Mouse (Mus musculus) MEL (cell line): ENCODE results near the gene Sigmar1.
"Not testable (repeated sequence)": the region's sequence is repeated elsewhere in the genome, so short reads cannot be mapped to it uniquely, and the experiment has no call there.

Experiments used
- CTCF ChIP-seq, 3 experiments: IDR thresholded peaks in 2 of 3; conservative IDR thresholded peaks in 1 of 3; 2 replicates each; pipeline ENCODE4 v1.5.1; 2011 to 2012; ENCODE audit warnings: low read length in 3 of 3, low read depth in 2 of 3, mild to moderate bottlenecking in 2 of 3, improper control_type of control experiment in 1 of 3, inconsistent platforms in 1 of 3, mixed read lengths in 1 of 3, moderate library complexity in 1 of 3; ENCODE audit not compliant: control insufficient read depth in 1 of 3, insufficient read depth in 1 of 3, poor library complexity in 1 of 3, severe bottlenecking in 1 of 3
- EP300 ChIP-seq, 2 experiments: IDR thresholded peaks; 2 replicates each; pipeline ENCODE4 v1.6.1; 2011; ENCODE audit warnings: improper control_type of control experiment in 2 of 2, low read length in 2 of 2, low read depth in 1 of 2, mild to moderate bottlenecking in 1 of 2
- GABPA ChIP-seq: IDR thresholded peaks from 2 replicates; pipeline ENCODE4 v1.6.1; 2012; ENCODE audit warnings: low read depth, mild to moderate bottlenecking, inconsistent platforms, low read length, improper control_type of control experiment, moderate library complexity
- MAX ChIP-seq: IDR thresholded peaks from 2 replicates; pipeline ENCODE4 v1.6.1; 2011; ENCODE audit warnings: low read length, improper control_type of control experiment
- MEF2A ChIP-seq: IDR thresholded peaks from 2 replicates; pipeline ENCODE4 v1.6.1; 2014; ENCODE audit warnings: low read depth, mild to moderate bottlenecking, inconsistent platforms, low read length, improper control_type of control experiment; ENCODE audit not compliant: poor library complexity, insufficient replicate concordance, severe bottlenecking; ENCODE audit errors: extremely low read depth
- POLR2A ChIP-seq, 2 experiments: IDR thresholded peaks; 2 replicates each; pipeline ENCODE4 v1.6.1; 2011 to 2012; ENCODE audit warnings: low read length in 2 of 2, mild to moderate bottlenecking in 2 of 2, control low read depth in 1 of 2, improper control_type of control experiment in 1 of 2, low read depth in 1 of 2, moderate library complexity in 1 of 2; ENCODE audit not compliant: control insufficient read depth in 1 of 2, insufficient read depth in 1 of 2, poor library complexity in 1 of 2
- TCF12 ChIP-seq: IDR thresholded peaks from 2 replicates; pipeline ENCODE4 v1.6.1; 2014; ENCODE audit warnings: low read depth, mild to moderate bottlenecking, inconsistent platforms, low read length, improper control_type of control experiment, moderate library complexity

DNA sequence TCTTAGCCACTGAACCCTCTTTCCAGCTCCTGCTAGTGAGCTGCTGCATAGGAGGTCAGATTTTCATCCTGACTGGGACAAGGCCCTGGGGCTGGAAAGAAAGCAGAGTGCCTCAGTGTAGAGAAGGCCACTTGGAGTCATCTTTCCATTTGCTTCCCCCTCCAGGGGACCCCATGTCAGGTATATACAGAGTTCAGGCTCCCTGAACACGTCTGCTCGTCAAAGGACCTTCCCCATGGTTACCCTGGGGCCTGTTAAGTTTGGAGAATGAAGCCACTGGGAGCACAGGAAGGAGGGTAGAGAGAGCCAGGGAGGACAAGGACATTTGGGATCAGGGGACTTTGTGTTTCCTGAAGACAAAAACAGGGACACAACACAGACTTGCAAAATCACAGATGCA lies 53.7 kb downstream of the Sigmar1 start:
- TF ChIP-seq CTCF (IDR thresholded peaks at IDR 0.05 in 2 of 3, conservative IDR thresholded peaks at IDR 0.05 in 1 of 3; ENCODE audit: control insufficient read depth in 1 of 3, insufficient read depth in 1 of 3, low read depth in 2 of 3, low read length in 3 of 3, poor library complexity in 1 of 3, severe bottlenecking in 1 of 3); POLR2A (IDR thresholded peaks at IDR 0.05; ENCODE audit: control insufficient read depth in 1 of 2, insufficient read depth in 1 of 2, low read depth in 1 of 2, low read length in 2 of 2, poor library complexity in 1 of 2); GABPA; EP300 (IDR thresholded peaks at IDR 0.05; ENCODE audit: low read depth in 1 of 2, low read length in 2 of 2); MEF2A; MAX; TCF12: not testable (repeated sequence)
